Mouse (Mus musculus) lung, postnatal 0 days (tissue): ENCODE results near the gene Cdh12.

Experiments
- CTCF ChIP-seq: IDR thresholded peaks from 2 replicates; pipeline ENCODE4 v1.5.1; 2016; ENCODE audit warnings: antibody characterized with exemption, mild to moderate bottlenecking
- EP300 ChIP-seq: IDR thresholded peaks from 2 replicates; pipeline ENCODE4 v1.6.1; 2016; ENCODE audit warnings: antibody characterized with exemption, mild to moderate bottlenecking, control low read depth

DNA sequence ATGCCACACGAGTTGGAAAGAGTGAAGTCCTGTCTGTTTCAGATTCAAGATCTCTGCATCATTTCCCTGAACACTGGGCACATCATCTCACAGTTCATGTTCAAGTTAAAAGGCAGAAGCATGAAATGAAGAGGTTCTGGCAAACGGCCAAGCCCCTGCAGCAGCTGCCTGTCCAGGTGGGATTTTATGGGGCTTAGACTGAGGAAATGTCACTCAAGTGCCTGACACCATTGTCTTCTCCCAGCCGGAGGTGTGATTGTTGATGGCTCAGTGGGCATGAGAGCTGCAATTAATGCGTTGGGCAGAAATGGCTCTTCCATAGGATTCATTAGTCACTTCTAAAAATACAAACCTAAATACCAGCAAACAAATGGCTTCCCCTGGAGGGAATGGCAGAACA lies 347.9 kb downstream of the Cdh12 start:
- TF ChIP-seq EP300 (no peak), CTCF (no peak)
